Mouse (Mus musculus) inflammation-experienced regulatory T-cells, adult 6 months (primary cell): ENCODE measurements around the gene Adcy7. TPM values are rescaled to one million over a fixed set of nuclear protein-coding genes. Genes with fewer than 3 reads are reported as not detected.
A peak's percentile ranks its signal among the peaks of the same experiment; 100 is the strongest.

Experiments
- ATAC-seq: one replicate; pipeline ENCODE4 v1.8.0; 2017
- polyA plus RNA-seq, 3 experiments: library from polyadenylated mRNA; unstranded; fragments of 100-300 nt; shearing (Covaris generic); gene quantifications; one replicate each; pipeline ENCODE4 v1.2.1; 2017

Adcy7 gene
- polyA plus RNA-seq, 3 experiments from 2014 or later: 93.6 to 134 (median 97.2) TPM

DNA sequence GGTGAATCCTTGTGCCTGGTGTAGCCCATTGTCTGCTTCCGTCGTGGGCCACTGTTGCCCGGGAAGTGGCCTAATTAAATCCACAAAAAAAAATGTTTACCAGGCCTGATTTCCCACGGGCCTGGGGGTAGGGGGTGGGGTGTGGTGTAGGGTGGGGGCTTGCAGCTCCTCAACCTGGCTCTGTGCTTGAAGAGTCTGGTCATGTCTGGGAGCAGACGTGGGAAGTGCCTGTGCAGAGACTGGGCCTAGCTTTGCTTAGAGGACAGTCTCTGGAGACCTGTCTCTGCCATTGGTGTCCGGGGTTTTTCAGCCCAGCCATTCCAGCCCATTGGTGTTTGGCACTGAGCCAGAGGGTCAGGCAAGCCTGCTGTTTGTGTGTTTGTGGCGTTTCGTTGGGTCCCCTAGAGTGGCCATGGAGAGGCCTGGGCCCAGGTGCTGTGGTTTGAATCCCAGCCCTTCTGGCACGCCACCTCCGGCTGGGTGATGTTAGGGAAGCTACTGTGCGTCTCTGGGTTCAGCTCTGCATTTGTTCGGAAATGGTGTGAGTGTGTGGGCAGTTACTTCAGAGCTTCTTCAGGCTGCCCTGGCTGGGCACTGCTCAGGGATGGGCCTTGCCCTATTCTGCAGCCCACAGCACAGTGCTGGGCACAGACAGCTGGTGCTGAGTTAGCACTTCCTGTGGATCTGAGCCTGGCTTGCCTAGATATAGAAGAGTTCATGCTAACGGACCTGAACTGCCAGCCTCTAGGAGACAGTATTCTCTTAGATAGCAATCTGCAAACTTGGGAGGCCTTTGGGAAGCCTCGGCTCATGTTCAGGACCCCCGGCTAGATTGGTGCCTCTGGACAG lies 29.6 kb downstream of the Adcy7 start:
- ATAC-seq: no peak

DNA sequence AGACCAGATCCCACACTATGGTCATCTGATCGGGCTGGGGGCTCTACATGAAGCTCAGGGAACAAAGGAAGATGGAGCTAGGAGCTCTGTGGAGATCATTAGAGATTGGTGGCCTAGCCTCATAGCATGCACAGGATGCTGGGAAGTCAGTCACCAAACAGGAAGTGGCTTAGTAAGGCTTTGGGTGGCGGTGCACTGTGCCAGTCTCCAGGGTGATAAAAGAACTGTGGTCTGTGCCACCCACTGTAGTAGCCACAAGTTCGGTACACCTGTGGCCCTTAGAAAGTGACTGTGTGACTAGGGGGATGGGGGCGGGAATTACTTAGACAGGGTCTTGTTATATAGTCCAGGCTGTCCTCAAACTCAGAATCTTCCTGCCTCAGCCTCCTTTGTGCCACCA lies 33.6 kb downstream of the Adcy7 start:
- ATAC-seq: peak; percentile 88

GRCm38 (mm10) chr8:88306511-88306910 lies 34.3 kb downstream of the Adcy7 start:
- no peak for ATAC-seq

- ATAC-seq: no peak
Observed at GRCm38 (mm10) chr8:88307736-88308135, 35.5 kb downstream of the Adcy7 start.

- ATAC-seq: no peak
Observed at GRCm38 (mm10) chr8:88309274-88309873, 37.2 kb downstream of the Adcy7 start.

DNA sequence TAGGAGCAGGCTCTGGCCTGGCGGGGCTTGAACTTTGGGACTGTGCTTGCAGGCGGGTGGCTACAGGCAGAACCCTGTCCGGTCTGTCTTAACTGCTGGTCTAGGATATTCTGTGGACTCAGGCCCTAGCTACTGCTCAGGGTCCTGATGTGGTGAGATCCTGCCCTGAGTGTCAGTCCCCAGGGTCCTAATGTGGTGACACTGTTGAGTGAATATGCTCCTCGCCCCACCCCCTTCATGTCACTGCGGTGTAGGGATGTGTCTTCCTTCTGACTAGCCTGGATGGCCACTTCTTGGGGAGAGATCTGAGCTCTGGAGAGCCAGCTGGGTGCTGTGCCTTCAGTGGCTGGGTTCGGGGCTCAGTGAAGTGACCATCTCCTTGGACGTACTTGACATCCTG lies 37.7 kb downstream of the Adcy7 start:
- no peak for ATAC-seq

DNA sequence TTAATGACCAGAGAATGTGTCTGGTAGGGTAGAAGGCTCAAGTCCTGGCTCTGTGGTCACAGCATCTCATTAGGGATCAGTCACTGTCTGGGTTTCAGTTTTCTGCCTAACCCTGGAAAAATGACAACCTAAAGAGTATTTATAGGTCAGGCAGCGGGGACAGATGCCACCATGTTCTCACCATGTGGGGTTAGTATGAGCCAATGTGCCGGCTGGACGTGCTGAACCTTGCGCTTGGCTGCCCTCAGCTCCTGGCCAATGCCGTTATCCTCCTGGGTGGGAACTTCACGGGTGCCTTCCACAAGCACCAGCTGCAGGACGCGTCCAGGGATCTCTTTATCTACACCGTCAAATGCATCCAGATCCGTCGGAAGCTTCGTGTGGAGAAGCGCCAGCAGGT lies 38.1 kb downstream of the Adcy7 start:
- ATAC-seq: no peak

GRCm38 (mm10) chr8:88312966-88313365 lies 40.8 kb downstream of the Adcy7 start:
- no peak for ATAC-seq

DNA sequence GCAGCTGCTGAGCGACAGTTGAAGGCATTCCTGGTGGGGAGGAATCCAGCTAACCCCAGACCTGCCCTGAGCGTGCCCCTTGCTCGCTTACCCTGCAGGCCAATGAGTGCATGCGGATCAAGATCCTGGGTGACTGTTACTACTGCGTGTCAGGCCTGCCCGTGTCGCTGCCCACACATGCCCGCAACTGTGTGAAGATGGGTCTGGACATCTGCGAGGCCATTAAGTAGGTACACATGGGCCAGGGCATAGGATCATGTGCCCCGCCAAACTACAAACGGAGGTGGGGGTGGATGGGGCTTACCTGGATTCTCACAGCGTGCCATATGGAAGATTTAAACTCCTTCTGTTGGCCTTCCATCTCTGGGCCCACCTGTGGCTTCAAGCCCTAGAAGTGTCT lies 41.8 kb downstream of the Adcy7 start:
- no peak for ATAC-seq

DNA sequence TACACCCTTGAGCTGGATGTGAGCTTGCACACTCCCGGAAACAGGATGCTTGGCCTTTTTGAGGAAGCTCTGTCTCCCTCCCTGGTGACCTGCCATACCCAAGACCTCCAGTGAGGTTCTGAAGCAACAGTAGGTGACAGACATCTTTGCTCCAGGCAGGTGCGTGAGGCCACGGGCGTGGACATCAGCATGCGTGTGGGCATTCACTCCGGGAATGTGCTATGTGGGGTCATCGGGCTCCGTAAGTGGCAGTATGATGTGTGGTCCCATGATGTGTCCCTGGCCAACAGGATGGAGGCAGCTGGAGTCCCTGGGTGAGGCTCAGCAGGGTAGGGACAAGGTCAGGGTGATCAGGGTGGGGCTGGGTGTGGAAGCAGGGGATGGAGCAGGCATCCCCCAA lies 43.1 kb downstream of the Adcy7 start:
- ATAC-seq: no peak

- ATAC-seq: no peak
Observed at GRCm38 (mm10) chr8:88316139-88316931, 44.1 kb downstream of the Adcy7 start.

GRCm38 (mm10) chr8:88317341-88317740 lies 45.1 kb downstream of the Adcy7 start:
- no peak for ATAC-seq

DNA sequence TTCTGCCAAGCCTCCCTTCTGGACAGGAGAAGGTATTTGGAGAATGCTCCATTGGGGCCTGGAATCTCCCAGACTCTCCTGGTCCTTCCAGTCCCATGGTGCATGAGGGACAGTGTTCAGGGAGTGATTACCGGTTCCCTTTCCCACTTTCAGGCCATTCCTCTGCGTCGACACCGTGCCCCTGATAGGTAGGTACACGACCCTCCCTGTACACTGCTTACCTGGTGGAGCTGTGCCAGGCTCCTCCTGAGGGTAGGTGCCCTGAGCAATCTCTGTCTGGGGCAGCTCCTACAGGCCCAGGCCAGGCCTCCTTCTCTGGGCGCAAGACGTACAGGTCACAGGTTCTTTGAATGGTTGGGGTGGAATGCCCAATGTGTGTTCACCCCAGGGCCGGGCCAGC lies 45.9 kb downstream of the Adcy7 start:
- no peak for ATAC-seq

DNA sequence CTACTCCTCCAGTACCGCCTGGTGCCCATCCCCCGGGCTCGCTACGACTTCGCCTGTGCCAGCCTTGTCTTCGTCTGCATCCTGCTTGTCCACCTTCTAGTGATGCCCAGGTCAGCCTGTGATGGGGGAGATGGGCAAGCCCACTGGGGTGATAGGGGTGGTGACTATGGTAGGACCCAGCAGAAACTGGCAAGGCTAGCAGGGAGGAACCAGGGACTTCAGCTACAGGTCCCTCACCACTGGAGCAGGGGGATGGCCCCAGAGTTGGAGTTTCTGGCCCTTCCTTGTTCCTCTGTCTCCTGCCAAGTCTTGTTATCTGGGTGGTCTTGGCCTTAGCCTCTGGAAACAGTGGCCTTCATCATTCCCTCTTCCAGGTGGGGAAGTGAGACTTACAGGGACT lies 47.9 kb downstream of the Adcy7 start:
- ATAC-seq: no peak

DNA sequence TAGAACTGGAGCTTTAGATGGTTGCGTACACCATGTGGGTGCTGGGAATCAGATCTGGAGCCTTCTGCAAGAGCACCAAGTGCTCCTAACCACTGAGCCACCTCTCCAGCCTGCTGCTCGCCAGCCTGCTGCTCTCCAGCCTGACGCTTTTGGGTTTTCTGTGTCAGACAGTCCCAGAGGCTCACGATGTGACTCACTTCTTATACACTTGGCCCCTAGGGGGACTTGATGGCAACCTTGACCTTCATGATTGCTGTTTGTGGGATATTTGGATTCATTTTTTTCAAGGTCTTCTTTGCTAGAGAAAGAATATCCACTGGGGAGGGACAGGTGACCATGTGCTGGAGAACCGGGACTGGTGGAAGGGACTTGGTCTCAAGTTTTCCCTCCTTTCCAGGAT lies 49.2 kb downstream of the Adcy7 start:
- no peak for ATAC-seq

- ATAC-seq: no peak
Observed at GRCm38 (mm10) chr8:88323523-88323922, 51.3 kb downstream of the Adcy7 start.

- ATAC-seq: no peak
Observed at GRCm38 (mm10) chr8:88324760-88325159, 52.6 kb downstream of the Adcy7 start.

DNA sequence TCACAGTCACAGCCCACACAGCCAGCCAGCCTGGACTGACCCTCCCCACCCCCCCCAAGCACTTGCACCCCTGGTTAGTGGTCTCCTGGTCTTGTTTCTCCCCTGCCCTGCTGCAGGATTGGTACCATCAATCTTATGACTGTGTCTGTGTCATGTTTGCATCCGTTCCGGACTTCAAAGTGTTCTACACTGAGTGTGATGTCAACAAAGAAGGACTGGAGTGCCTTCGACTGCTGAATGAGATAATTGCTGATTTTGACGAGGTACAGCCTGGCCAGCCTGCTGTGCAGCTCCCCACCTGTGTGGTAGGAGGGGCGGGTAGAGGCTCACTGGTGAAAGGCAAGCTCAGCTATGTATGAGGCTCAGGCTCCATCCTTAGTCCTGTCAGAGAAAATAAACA lies 53.0 kb downstream of the Adcy7 start:
- ATAC-seq: no peak

DNA sequence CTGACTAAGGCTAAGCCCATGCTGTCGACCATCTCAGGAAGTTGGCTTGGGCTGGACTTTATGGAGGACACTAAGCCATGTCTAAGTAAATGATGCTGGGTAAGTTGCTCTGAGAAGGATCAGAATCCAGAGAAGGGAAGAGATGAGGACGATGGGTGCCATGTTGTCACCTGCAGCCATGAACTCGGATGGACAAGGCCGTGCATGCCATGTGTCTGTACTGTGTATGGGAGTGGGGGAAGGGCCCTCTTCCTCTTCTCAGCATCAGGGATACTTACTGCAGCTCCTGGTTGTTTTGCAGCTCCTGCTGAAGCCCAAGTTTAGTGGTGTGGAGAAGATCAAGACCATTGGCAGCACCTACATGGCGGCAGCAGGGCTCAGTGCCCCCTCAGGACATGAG lies 53.6 kb downstream of the Adcy7 start:
- ATAC-seq: no peak

GRCm38 (mm10) chr8:88326328-88326727 lies 54.1 kb downstream of the Adcy7 start:
- ATAC-seq: no peak

- no peak for ATAC-seq
Observed at GRCm38 (mm10) chr8:88328689-88329088, 56.5 kb downstream of the Adcy7 start.

DNA sequence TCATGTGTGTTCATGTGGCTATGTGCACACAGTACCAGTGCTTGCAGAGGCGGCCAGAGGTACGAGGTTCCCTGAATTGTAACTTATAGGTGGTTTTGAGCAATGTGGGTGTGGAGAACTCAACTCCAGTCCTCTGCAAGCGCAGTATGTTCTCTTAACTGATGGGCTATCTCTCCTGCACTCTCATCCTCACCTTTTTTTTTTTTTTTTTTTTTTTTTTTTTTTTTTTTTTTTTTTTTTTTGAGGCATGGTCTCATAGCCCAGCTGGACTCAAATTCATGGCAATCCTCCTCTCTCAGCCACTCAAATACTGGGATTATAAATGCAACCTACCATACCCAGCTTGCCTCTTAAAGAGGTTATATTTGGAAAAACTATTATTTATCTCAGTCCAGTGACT lies 58.6 kb downstream of the Adcy7 start:
- ATAC-seq: no peak

DNA sequence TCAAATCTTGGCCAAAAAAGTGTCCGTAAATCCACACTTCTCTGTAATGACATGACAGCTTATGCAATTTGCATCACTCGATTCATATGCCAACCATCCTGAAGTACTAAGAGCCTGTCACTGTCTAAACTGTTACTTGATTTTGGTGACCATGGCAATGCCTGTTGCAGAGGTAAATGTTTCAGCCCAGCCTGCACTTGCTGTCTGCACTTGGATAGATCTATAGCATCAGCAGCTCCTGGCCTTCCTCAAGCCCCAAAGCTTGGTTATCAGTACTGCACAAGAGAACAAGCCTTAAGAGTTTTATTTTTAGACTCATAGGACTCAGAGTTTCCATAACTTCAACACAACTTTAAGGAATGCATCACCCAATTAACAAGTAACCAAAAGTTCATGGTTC lies 62.2 kb downstream of the Adcy7 start:
- ATAC-seq: no peak

- ATAC-seq: no peak
Observed at GRCm38 (mm10) chr8:88334975-88335374, 62.8 kb downstream of the Adcy7 start.
